Mouse (Mus musculus): ENCODE measurements around the gene Syngr2.
"Not testable (repeated sequence)": the region's sequence is repeated elsewhere in the genome, so short reads cannot be mapped to it uniquely, and the experiment has no call there.

The Syngr2 gene

DNA sequence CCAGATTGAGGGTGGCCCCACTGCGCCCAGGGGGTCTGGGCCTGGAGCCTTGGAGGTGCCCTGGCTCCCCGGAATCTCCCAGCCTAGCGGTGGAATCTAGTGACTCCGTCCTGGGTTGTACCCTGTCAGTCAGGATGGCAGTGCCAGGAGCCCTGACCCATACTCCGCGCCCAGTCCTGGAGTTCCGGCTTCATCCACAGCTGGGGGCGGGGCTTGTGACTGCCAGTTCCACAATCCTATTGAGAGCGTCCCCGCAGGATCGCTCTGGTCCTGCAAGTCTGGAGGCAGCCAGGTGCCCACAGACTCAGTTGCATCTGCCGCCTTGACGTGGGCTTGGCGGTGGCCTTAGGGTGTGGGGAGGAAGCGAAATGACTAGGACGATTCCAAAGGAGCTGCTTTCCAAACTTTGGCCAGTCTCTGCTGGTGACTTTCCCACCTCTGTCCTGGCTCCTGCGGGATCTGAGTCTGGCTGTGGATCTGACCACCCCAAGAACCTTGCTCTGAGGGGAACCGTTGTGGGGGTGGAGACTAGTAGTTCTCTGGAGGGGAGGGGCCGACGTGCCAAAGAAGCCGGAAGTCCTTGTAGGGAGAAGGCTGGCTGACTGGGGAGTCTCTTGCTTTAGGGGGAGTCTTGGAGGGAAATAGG lies 1.1 kb downstream of the Syngr2 start:
- peak; percentile 76 for DNase-seq (ENCODE audit: low read depth, low spot score)

DNA sequence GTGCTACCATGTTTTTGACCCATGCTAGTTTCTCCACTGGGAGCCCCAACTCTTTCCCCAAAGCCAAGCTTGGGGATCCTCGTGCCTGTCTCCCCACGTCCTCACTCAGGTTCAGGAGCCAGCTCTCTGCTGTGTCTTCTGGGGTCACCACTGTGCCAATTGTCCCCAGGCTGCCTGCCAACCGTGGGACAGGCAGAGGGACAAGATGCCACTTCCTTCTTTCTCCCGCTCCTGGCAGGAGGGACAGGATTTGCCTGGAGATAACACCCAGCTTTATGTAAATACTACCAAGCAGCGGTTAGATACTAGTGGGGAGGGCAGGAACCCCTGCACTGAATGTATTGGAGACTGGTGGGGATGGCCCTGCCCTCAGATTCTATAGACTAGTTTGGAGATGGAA lies 4.4 kb downstream of the Syngr2 start:
- DNase-seq (ENCODE audit: low read depth, low spot score) = no peak

DNA sequence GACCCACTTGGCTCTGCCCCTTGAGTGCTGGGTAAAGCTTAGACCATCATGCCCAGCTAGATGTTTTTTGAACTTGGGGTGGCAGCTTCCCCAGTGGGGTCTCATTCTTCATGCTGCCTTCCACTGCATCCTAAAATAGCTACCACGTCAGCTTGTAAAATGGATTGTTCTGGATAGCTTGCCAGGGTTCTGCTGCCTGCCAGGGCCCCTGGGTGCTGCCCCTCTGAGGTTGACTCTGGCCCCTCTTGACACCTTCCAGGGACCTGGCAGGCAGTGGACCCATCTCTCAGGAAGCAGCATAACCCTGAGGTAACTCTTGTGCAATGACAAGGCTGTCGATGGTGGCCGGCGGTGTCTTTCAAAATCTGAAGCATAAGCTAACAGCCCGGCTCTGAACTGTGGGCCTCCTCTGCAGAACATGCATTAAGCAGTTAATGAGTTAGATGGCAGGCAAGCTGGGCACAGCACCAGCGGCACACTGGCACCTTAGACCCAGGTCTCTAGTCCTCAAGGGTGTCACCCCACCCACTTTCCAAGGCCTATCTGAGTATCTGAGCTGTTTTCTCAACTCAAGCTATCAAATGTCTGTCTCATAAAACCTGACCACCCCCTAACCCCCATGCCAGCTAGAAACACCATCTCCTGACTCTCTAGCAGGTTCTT lies 5.4 kb downstream of the Syngr2 start:
- DNase-seq (ENCODE audit: low read depth, low spot score) = no peak

- not testable (repeated sequence) for DNase-seq (ENCODE audit: low read depth, low spot score)
Observed at GRCm38 (mm10) chr11:117815850-117816249, 6.4 kb downstream of the Syngr2 start.

GRCm38 (mm10) chr11:117816389-117816996 lies 7.0 kb downstream of the Syngr2 start:
- DNase-seq (ENCODE audit: low read depth, low spot score) = no peak

GRCm38 (mm10) chr11:117819095-117819494 lies 9.6 kb downstream of the Syngr2 start:
- no peak for DNase-seq (ENCODE audit: low read depth, low spot score)

- no peak for DNase-seq (ENCODE audit: low read depth, low spot score)
Observed at GRCm38 (mm10) chr11:117820173-117820572, 10.7 kb downstream of the Syngr2 start.

GRCm38 (mm10) chr11:117821868-117822267 lies 12.4 kb downstream of the Syngr2 start:
- DNase-seq (ENCODE audit: low read depth, low spot score) = no peak

- DNase-seq (ENCODE audit: low read depth, low spot score) = no peak
Observed at GRCm38 (mm10) chr11:117822728-117823241, 13.3 kb downstream of the Syngr2 start.

DNA sequence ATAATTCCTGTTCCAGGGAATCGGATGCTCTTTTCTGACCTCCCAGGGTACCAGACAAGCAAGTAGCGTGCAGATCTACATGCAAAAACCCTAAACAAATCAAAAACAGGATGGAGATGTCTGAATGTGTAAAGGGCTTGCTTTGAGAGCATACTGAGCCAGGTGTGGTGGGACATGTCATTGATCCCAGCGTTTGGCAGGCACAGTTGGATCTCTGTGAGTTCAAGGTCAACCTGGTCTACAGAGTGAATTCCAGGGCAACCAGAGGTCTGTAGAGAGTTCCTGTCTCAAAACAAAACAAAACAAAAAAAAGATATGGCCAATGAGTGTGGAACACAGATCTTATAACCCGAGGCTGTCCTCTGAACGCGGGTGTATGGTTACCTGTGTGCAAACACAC lies 13.9 kb downstream of the Syngr2 start:
- DNase-seq (ENCODE audit: low read depth, low spot score) = no peak

GRCm38 (mm10) chr11:117824060-117824969 lies 14.8 kb downstream of the Syngr2 start:
- peak; percentile 78 for DNase-seq (ENCODE audit: low read depth, low spot score)

DNA sequence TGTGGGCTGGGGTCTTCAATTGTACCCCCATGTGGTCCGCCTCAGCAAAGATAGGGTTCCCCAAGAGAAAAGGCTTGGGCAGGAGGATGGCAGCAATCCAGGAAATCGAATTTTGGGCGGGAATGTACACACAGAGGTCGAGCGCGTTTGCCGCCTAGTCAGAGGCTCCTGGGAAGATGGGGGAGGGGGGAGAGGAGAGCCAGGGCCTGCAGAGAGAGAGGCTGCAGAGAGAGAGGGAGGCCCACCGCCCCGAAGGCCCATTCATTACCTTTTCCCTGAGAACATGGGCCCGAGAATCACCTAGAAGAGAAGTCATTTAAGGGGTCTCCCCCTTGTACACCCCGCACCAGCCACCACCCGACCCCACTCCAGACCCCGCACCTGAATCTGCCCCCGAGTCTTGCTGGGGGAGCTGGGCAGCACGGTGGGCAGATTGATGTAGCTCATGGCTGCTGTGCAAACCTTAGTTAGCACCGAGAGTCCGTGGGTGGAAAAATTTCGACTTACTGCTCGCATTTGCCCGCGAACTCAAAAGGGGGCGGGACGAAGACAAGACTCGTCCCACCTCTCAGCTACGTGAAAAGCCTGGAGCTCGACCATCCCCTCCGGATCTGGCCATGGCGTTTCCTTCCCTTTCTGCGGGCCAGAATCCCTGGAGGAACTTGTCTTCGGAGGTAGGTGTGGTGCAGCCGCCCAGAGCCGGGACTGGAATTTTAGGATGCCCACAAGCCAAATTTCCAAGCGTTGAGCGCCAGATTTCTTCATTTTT lies 16.0 kb downstream of the Syngr2 start, which contains the start of the genes Afmid and Tk1:
TSS of gene Afmid (plus strand) at position 592 of the 769 bp plus-strand sequence.
TSS of gene Tk1 (minus strand) at position 760 of the 769 bp plus-strand sequence.
- DNase-seq (ENCODE audit: low read depth, low spot score) = peak; percentile 65

DNA sequence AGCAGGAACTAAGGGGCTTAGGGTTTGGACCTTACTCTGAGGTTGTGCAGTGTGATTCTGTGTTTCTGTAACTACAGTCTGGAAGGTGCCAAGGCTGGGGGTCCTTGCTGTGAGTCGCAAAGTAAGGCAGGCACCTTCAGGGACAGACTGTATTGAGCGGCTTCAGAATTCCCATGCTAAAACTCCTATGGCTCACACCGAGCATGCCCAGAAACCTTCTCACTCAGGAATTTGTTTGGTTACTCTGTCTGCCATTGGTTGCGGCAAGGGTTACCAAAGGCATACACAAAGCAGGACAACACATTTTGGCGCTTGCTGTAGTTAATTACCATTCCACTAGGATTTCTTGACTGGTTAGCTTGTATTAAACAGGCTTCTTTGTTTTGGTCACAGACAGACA lies 16.7 kb downstream of the Syngr2 start:
- no peak for DNase-seq (ENCODE audit: low read depth, low spot score)

DNA sequence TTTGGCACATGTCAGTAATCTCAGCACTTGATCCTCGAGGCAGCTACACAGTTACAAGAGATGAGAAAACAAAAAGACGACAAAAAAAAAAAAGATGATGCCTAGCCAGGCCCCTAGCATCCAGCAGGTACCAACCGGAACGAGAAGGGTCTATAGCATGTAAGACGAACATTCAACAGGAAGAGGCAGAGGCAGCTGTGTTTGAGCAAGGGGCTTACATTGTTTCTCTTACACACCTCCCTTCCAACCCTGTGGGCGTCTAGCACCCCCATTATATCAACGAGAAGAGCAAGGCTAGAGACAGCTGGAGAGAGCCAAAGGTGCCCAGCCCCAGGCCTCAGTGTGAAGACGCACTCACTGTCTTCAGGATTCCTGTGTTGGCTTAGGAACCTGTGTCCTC lies 17.4 kb downstream of the Syngr2 start:
- no peak for DNase-seq (ENCODE audit: low read depth, low spot score)

GRCm38 (mm10) chr11:117827386-117827785 lies 17.9 kb downstream of the Syngr2 start:
- no peak for DNase-seq (ENCODE audit: low read depth, low spot score)

DNA sequence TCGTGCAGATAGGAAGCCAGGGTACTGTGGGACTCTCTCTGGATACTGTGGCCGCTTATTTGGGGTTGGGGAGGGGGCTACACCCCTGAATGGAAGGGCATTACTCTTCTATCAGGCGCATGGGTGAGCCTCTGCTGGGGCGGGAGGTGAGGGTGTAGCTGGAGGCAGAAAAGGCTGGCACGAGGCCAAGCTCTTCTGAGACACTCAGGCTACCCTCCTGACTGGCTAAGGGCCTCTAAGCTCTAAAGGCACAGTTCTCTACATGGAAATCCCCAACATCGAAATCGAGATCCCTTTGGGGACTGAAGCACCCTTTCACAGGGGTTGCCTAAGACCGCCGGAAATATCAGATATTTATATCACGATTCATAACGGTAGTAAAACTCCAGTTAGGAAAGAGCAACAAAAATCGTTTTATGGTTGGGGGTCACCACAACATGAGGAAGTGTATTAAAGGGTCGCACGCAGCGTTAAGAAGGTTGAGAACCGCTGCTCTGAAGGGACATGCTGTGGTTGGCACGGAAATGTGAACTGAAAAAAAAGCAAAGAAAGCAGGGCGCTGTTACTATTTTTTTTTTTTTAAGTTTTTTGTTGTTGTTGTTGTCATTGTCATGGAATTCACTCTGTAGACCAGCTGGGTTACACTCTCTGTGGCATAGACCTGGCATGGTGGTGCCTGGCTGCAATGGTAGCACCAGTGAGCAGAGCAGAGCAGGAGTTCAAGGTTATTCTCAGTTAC lies 18.9 kb downstream of the Syngr2 start:
- no peak for DNase-seq (ENCODE audit: low read depth, low spot score)

DNA sequence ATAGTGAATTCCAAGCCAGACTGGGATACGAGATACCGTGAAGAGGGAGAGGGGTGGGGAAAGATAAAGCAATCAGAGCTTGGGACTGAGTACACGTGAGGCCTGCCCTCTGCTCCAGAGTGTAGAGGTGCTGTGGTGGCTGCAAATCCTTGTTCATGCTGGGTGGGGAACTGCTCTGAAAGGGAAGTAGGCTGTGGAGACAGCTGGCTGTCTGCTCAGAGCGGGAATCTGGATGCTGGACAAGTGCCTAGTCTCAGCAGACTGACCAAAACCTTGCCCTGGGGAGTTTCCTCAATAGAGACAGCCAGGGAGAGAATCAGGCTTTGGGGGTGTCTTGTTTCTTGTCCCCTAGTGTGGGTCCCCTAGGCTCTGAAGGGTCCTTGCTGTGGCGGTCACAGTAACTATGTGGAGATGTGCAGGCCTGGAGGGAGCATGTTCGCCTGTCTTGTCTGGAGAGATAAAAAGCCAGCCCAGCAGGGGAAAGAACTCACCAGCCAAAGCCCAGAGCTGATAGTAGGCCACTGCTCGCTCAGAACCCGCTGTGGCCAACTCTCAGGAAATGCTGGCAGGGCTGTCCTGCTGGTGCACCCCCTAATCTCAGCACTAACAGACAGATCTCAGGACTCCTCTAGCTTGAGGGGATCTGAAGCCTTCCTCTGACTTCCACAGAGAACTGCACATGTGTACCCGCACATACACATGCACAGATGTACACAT lies 19.6 kb downstream of the Syngr2 start:
- DNase-seq (ENCODE audit: low read depth, low spot score) = no peak

- DNase-seq (ENCODE audit: low read depth, low spot score) = no peak
Observed at GRCm38 (mm10) chr11:117829671-117830215, 20.3 kb downstream of the Syngr2 start.

DNA sequence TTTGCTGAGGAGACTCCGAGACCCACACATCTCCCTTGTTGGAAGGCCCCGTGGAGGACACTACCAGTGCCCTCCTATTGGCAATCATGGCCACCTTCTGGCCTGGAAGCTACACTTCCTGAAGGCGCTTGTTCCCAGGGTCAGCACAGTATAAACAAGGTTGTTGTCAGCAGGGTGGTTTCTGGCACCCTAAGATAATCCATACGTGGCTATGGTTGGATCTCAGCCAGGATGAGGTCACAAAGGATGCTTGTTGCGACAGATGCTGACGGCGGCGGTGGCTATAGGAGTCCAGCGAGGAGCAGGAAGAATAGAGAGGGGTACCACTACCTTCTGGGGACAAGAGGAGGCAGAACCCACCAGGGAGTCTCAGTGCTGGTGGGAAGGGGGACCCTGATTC lies 20.9 kb downstream of the Syngr2 start:
- no peak for DNase-seq (ENCODE audit: low read depth, low spot score)
